Mouse (Mus musculus) adrenal gland, postnatal 36 days (tissue): ENCODE data around the gene Dll4. TPM values are rescaled to one million over a fixed set of nuclear protein-coding genes. Genes with fewer than 3 reads are reported as not detected.

Source experiments
- DNase-seq, 2 experiments: peaks; one replicate each; pipeline ENCODE4 v3.0.0; 2021; ENCODE audit warnings: mixed read lengths in 1 of 2
- total RNA-seq, 2 experiments: library from RNA; stranded (reverse); gene quantifications; 2 replicates each; pipeline ENCODE4 v1.2.3; 2021

Dll4 gene
- total RNA-seq, 2 experiments from 2014 or later: 7.2 to 10.6 TPM

DNA sequence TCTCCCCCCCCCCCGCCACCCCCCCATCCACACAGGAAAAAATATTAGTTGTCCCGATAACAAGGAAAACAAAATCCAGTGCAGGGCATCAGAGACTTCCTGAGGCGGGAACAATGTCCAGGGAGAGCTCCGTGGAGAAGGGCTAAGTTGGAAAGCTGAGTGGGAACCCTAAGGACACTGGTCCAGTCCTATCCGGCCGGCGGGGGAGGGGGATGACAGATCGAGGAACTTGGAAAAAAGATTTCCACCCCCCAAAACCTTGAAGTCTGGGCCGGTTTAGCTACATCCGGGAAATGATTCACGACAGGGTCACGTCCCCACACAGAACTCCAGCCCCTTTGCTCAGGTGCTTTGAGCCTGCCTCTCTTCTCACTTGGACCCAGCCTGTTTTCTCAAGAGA is 14.0 kb upstream of the Dll4 start:
- DNase-seq: peak; percentile 57 to 78

DNA sequence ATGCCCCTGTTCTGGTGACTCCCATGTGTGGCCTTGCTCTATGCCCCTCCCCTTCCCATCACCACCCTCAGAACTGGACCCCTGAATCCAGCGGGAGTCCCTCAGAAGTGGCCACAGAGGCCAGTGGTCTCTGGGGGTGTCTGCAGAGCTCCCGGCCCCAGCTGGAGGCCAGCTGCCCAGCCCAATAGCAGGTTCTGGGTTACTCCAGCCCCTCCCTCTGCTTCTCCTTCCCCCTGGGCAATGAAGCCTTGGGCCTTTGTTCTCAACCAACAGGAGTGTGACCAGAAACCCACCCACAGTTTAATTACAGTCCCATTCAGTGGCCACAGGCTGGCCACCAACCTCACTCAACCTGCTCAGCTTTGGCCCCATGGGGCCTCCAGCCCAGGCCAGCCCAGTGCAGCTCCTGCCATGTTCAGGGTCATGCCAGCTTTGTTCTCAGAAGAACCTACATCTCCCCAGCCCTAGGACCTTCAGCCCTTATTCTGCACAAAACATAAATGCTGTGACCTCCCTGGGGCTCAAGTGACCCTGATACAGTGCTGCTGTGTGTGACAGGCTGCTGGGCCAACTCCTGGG is 13.1 kb upstream of the Dll4 start:
- DNase-seq: no peak

DNA sequence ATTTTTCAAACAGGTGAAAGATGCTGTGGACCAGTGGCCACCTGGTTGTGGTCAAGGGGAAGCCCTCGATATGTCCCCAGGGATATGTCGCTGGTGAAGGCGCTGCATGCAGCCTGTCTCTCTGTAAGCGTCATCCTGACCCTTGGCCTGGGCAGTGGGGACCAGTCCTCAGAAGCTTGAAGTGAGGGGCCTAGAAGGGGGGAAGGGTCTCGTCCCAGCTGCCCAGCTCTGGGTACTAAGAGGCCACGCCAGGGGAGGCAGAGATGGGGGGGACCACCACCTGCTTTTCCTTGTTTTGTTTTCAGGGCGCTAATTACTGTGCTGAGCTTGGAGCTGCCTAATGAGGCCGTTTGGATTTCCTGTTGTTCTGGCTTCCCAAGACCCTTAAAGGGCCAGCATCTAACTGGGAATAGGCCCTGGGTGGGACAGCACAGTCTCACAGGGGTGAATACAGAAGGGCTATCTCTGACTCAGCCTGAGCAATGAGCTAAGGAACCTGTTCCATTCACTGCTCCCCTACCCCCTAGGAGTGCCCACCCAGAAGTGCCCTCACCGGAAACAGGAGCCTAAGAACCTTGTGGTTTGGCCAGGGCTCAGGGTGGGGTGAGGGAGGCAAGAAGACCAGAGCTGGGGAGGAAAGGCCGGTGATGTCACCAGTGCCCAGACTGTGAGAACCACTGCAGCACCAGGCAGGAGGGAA is 11.7 kb upstream of the Dll4 start:
- no peak for DNase-seq

DNA sequence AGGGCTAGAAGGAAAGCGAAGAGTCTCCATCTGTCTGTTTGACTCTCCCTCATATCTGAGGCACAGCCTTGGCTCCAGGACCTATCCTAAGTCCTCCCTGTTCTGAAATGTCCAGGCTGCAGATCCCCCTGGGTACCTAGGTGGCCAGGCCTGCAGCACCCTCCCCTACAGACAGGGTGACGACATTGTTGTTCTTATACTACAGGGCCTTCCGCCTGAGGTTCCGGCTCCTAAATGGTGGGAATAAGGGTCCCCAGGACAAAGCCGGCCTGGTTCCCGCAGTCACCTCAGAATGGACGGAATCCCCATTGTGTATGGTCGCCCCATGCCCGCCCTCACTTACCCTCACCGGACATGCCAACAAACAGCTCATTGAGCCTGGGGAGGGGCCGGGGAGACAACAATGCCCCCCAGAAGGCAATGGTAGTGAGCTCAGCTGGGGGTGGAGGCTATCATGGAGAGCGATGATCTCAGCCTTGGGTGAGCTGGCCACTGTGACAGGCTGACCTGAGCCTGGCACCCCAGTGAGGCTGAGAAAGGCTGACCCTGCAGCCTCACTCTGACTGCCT is 10.8 kb upstream of the Dll4 start:
- DNase-seq: no peak

DNA sequence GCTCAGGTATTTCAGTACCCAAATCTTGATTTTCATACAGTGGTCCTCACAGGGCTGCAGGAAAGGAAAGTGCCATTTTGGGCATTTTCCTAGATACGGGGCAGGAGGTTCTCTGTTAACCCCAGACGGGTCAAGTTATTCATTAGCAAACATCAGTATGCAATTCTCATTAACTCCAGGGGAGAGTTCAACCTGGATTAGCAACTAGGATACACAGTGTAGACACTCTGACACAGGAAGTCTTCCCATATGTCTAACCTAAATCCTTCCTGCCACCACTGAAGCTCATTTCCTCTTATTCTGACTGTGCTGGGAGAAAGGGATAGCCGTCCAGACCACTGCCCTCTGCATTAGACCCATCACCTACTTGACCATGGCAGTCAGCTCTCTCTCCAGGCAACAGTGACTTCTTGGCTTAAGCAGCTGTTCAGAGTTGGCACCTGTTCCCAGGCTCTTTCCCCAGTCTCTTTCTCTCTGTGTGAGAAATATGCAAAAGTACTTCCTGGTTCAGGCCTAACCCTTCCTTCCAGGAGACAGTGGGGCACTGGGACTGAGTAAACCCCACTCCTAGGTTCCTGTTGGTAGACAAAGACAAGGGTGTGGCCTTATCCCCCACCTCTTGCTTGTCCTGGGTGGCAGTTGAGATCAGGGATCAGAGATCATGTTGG is 7.4 kb upstream of the Dll4 start:
- no peak for DNase-seq

DNA sequence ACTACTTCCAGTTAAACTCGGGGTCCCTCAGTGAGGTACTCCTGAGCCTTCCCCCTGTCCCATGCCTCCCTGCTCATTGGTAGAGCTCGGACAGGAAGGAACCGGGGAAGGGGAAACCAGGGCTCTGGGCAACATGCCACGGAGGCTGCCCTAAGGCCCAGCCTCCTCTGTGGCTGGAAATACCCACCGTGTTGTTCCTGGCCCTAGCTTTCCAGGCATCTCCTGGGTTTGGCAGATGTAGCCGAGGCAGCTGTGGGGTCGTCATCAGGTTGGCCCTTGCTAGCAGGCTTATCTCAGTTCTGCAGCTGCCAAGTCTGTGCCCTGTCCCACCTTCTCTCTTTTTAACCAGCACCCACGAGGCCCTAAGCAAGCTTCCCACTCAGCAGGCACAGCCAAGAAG is 5.0 kb upstream of the Dll4 start:
- DNase-seq: peak in 1 of 2 experiments; percentile 32

DNA sequence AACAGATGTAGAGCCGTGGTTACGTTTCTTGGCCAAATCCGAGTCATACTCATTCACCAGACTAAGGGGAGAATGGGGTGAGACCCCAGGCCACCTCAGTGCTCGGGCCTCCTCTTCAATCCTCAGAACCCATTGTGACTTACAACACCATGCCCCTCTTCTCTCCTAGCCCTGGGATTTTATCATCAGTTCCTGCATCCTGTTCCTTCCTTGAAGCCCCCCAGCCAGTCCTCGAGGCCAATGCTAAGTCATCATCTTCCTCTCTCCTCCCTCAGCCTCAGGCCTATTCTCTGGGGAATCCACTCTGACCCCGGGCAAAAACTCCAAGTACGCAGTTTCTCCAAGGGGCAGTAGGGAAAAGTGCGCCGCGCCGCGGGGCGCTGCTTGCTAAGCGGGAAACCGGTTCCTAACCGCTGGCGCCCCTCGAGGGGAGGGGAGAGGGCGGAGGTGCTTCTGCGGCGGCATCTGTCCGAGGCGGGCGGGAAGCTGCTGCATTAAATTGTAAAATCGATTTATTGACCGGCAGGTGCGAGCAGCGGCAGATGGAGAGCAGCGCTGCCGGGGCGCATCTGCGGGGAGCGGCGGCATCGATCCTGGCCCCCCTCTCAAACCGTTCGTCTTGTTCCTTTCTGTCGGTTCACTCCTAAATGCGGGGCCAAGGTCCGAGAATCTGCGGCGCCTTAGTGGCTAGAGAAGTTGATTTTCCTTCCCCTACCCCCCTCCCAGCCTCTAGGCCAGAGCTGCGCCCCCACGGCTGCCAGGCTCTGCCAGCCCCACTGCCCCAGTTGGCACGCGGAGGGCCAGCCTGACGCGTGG is 3.6 kb upstream of the Dll4 start:
- no peak for DNase-seq

DNA sequence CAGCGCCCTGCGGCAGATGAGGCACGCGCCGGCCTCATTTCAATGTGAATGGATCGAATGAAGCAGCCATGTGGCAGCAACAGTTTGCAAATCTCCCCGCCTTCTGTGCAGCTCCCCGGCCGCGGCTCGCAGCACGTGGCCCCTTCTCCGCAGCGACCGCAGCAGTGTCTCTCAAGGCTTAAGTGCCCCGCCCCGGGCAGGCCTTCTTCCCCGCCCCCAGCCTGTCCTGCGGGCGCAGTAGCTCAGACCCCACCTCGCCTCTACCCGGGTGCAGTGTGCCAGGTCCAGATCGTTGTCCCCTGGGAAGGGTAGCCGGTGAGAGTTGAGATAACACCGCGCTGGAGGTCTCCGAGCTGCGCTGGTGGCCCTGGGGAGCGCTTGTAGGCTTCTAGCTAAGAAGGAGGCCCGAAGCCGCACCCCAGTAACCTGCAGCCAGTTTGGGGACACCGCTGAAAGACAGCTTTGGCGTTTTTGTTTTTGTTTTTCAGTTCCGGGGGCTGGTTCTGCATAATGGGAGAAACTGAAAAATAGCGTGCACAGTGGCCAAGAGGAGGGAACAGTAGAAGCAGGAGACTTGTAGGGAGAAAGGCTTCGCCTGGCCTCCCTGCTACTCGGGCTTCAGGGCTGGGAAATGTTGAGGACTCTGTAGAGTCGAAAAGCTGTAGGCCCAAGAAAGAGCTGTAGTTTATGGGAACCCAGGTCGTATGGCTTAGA is 2.8 kb upstream of the Dll4 start:
- peak; percentile 46 to 55 for DNase-seq

DNA sequence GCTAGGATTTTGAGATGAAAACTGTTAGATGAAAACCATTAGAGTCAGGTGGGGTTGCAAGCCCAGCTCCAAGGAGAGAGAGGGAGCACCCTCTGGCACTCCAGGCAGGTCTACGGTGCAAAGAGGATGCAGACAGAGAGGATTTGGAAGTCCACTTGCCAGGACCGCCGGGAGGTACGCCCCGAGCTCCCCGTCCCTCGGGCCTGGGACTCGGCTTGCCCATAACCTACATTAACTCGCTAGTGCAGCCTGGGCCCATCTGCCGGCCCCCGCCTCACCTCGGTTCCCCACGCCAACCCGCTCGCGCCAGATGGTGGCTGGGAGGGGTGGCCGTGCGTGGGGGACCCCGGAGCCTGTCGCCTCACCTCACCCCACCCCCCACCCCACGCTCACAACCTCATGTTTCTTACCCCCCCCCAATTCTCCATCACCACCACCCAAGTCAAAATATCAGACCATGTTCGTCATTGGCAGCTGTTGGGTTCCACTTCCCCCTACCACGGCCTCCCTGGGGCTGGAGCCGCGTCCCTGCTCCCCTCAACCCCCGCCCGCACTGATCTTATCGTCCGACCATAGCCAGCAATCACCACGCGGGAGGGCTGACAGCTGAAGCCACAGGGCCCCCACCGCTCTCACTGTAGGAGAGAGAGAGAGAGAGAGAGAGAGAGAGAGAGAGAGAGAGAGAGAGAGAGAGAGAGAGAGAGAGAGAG is 1.6 kb upstream of the Dll4 start:
- no peak for DNase-seq

DNA sequence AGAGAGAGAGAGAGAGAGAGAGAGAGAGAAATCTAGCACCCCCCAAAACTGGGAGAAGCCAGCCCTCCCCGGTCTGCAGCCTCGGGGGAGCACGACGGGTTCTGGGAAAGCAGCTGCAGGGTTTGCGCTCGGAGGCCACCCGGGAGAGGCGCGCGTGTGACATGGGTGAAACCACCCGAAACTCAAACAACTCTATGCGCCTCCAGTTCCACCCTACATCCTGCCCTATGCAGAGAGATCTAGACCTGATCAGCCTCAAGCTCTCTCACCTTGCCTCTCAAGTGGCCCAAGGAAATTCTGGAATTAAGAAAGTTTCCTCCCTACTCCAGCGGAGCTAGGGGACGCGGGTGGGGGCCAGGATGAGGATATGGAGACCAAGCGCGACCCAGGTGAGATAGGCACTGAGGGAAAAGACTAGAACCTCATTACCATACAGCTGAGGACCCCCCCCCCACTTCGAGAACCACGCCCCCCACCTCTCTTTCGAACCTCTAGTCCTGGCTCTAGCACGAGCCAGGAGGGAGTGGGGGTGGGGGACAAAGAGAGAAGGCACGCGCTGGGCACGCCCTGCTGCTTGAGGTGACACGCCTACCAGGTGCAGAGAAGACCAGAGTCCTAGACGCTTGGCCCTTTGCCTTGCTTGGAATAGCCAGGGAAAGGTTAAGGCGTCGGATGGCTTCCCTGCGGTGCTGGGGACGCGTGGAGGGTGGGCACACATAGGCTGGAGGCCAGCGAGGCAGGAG is 837 bp upstream of the Dll4 start:
- no peak for DNase-seq

DNA sequence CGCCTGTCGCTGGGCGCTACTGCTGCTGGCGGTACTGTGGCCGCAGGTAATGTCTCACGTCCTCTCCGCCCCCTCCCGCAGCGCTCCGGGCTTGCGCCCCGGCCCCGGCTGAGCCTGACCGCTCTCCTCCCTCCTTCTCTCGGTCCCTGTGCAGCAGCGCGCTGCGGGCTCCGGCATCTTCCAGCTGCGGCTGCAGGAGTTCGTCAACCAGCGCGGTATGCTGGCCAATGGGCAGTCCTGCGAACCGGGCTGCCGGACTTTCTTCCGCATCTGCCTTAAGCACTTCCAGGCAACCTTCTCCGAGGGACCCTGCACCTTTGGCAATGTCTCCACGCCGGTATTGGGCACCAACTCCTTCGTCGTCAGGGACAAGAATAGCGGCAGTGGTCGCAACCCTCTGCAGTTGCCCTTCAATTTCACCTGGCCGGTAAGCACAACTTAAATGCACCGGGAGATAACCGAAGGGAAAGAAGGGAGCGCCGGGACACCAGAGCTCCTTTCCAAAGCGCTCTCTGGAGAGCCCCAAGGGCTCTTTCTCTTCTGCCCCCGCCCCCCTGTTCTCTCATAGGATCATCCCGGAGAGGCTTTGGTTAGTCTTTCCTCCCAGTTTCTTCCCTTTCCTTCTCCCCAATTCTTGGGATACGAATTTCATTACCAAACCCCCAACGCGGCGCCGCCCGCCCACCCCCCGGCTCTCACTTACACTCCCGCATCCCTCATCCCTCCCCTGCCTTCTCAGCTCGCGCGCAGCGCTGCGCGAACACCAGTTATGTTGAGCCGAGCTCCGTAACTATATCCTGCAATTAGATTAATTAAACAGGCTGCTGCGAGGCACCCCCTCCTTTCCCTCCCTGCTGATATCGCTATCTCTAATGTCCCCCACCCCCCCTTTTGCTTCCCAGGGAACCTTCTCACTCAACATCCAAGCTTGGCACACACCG is 847 bp downstream of the Dll4 start:
- peak in 1 of 2 experiments; percentile 34 for DNase-seq

DNA sequence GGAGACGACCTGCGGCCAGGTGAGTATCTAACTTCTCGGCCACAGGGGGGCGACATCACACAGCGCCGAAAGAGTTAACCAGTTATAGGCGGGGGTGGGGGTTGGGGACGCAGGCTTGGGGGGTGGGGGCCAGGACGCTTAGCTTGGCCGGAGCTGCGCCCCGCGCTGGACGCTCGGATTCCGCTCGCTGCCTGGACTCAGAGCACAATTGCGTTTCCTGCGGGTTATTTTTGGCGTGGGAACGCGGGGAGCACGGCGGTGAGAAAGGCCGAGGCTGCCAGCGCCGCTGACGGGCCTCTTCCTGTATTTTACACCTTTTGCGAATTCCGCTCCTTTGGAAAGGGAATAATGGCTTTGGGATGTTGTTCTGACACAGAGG is 1.5 kb downstream of the Dll4 start:
- peak; percentile 66 to 76 for DNase-seq

DNA sequence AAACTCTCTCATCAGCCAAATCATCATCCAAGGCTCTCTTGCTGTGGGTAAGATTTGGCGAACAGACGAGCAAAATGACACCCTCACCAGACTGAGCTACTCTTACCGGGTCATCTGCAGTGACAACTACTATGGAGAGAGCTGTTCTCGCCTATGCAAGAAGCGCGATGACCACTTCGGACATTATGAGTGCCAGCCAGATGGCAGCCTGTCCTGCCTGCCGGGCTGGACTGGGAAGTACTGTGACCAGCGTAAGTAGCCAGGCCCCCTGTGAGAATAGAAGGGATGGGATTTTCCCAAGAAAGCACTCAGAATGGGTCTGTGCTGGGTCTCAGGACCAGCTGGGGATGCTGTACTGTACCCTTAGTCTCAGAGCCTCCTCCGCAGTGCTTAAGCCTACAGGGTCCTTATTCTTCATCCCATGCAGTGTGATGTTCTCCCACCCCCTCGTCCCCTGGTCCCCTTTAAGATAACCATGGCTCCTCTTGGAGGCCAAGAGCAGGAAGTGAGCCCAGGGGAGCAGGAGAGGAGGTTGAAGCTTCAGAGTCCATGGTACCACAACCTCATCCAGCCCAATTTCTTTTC is 2.5 kb downstream of the Dll4 start:
- no peak for DNase-seq

DNA sequence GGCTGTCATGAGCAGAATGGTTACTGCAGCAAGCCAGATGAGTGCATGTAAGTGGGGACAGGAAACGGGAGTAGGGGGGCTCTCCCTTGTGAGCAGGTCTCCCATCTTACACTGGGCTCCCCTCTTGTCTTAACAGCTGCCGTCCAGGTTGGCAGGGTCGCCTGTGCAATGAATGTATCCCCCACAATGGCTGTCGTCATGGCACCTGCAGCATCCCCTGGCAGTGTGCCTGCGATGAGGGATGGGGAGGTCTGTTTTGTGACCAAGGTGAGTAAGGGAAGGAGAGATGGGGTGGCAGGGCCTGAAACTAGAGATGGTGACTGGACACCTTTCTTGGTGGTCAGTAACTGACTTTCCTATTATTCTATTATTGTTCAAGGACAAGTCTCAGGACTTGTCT is 3.0 kb downstream of the Dll4 start:
- DNase-seq: no peak

DNA sequence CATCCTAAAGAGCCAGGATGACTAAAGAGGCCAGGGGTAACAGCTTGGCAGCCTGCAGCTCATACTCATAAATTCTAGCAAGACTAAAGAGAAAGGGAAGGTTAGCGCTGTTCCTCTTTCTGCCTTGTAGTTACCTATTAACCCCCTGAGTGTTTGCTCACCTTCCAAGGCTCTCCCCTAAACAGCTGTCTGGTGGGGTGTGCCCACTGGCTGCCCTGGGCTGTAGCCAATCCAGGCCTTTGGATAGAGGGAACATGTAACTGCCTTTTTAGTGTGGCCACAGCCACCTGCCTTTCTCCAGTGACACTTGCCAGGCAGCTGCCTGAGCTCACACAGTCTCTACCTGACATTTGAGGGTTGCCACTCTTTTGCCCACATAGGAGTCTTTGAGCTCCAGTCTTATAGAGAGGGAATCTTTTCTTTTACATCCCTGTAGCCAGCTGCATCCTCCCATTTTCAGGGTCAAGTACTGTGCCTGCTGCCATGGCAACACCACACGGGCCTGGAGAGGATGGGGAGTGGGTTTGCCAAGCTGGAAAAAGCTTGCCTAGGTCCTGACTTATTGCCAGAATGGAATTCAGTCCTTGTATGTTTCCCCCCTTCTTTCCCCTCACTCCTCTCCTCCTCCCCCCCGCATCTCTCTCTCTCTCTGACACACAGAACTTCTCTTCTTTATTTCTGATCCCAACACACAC is 3.7 kb downstream of the Dll4 start:
- DNase-seq: no peak

DNA sequence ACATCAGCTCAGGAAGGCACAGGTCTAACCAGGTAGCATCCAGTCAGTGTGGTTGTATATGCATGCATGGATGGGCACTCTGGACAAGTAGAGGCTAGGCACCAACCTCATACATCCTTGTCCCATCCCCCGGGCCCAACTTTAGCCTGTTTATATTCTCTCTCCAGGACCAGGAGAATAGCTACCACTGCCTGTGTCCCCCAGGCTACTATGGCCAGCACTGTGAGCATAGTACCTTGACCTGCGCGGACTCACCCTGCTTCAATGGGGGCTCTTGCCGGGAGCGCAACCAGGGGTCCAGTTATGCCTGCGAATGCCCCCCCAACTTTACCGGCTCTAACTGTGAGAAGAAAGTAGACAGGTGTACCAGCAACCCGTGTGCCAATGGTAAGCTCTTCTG is 5.2 kb downstream of the Dll4 start:
- DNase-seq: no peak

DNA sequence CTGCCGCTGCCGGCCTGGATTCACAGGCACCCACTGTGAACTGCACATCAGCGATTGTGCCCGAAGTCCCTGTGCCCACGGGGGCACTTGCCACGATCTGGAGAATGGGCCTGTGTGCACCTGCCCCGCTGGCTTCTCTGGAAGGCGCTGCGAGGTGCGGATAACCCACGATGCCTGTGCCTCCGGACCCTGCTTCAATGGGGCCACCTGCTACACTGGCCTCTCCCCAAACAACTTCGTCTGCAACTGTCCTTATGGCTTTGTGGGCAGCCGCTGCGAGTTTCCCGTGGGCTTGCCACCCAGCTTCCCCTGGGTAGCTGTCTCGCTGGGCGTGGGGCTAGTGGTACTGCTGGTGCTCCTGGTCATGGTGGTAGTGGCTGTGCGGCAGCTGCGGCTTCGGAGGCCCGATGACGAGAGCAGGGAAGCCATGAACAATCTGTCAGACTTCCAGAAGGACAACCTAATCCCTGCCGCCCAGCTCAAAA is 6.6 kb downstream of the Dll4 start:
- no peak for DNase-seq

DNA sequence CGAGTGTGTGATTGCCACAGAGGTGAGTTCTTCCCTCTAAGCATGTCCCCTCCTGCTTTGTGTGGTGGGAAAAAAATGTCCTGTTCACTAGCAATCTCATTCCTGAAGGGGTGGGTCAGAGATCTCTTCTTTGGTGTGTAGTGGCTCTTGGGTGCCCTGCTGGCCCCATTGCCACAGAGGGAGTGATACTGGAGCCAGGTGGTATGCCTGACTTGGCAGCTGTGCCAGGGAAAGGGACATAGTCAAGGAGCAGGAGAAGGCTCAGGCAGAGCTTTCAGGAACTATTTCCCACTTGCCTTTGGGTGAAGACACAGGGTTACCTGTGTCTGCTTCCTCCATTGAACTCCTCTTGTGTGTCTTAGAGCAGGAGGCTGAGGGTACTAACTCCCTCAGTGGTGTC is 8.6 kb downstream of the Dll4 start:
- DNase-seq: no peak
